Mouse (Mus musculus) ES-CJ7 (cell line): Measurements from ENCODE around the gene Cacfd1.
A peak's percentile ranks its signal among the peaks of the same experiment; 100 is the strongest.

Experiments used
- DNase-seq: peaks from one replicate; pipeline ENCODE4 v3.0.0; 2011; ENCODE audit warnings: low read depth, low spot score

Gene Cacfd1

GRCm38 (mm10) chr2:27009714-27010244 is at the start of gene Cacfd1:
Gene Cacfd1 (plus strand): TSS chr2:27009926.
- DNase-seq, result peak; percentile 89

GRCm38 (mm10) chr2:26960756-26961155 is 49.0 kb upstream of the Cacfd1 start:
- peak; percentile 22 for DNase-seq

DNA sequence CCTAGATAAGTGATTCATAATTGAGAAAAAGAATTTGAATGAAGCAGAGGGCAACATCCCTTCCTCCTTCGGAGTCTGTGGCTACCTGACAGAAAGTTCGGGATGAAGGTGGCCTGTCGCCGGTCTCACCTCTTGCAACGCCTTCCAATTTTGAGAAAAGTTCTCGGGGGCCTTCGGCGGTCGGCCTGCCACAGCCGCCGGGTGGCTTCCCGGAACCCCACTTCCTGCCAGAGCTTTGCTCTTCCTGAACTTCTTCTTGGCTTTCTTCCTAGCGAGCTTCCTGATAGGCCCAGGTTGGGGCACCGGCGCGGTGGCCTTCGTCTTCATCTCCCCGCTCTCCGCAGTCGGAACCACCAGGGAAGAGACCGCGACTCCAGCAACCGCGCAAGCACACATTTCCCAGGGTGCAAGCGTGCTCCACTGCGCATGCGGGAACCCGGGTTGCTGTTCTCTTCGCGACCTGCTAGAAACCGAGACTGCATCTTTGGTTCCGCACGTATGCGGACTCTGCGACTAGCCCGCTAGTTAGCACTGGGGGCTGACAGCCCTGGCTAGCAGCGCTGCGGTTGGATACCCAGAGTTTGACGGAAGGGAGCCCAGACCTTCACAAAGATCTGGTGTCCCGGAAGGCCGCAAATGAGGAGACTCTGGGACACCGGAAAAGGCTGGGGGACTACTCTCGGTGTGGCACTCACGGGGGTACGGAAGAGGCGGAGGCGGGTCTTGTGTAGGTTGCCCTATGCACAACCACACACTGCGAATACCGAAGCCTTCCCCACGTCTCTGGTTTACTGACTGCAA is 45.6 kb upstream of the Cacfd1 start, which contains the start of gene Rexo4:
Gene Rexo4 (minus strand): TSS at position 464 of the 801 bp plus-strand sequence.
- DNase-seq, result peak; percentile 97

- DNase-seq, result peak; percentile 13
Observed at GRCm38 (mm10) chr2:26964724-26965370, 44.9 kb upstream of the Cacfd1 start.

DNA sequence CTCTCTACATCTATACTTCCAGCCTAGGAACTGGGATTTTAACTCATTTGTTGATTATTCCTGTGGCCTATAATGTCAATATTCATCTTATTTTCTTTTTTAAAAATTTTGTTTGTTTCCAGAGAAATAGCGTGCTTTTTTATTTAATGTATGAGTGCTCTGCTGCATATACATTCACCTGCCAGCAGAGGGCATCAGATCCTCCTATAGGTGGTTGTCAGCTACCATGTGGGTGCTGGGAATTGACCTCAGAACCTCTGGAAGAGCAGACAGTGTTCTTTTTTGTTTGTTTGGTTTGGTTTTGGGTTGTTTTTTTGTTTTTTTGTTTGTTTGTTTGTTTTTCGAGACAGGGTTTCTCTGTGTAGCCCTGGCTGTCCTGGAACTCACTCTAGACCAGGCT is 42.5 kb upstream of the Cacfd1 start:
- DNase-seq, result peak; percentile 60

DNA sequence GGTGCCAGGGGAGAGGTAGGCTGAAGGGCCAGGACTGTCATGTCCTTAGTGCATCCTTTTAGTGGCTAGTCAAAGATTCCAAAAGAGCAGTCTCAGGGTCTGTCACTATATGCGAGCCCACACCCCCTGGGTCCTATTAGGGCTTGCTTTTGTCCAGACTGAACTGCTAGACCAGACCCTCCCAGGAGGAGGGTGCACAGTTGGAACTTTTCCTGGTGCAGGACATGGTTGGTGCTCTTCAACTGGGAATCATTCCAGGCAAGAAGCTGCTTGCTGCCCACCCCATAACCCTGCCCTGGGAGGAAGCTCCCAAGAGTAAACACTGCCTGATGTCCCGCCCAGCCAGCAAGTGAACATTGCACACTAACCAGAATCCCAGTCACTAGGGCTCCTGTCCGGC is 36.6 kb upstream of the Cacfd1 start, which contains the start of gene Adamts13:
Gene Adamts13 (plus strand): TSS at position 301 of the 400 bp plus-strand sequence.
- DNase-seq, result no peak

DNA sequence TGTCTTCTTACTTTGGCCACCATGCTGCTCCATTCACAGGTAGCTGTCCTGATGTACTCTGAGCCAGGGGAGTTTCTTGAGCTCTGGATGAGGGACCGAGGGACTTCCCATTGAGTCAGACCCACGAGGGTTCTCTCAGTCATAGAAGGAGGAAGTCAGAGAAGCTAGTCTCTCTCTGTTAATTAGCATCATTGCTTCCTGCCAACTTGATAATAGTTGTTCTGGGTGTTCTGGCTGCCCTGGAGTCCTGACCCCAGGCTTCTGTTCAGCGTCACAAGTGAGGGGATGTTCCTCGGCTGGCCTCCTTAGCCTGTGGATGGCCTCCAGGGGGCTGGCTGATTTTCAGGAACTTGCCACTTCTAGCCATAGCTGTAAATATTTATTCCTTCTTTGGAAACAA is 35.8 kb upstream of the Cacfd1 start:
- no peak for DNase-seq

- no peak for DNase-seq
Observed at GRCm38 (mm10) chr2:26980361-26980760, 29.4 kb upstream of the Cacfd1 start.

DNA sequence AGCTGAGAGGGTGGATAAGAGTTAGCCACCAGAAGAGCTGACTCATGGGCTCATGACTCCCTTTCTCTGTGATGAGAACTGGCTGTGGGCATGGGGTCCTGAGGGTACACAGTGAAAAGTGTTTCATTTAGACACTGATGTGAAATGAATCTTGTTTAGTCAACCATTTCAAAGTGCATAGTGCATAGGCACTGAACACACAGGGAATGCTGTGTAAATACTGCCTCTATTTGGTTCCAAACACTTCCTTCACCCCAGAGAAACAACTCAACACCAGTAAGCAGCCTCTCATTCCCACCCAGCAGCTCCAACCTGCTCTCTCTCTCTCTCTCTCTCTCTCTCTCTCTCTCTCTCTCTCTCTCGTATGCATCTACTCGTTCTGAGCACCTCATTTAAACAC is 25.5 kb upstream of the Cacfd1 start:
- DNase-seq, result no peak

DNA sequence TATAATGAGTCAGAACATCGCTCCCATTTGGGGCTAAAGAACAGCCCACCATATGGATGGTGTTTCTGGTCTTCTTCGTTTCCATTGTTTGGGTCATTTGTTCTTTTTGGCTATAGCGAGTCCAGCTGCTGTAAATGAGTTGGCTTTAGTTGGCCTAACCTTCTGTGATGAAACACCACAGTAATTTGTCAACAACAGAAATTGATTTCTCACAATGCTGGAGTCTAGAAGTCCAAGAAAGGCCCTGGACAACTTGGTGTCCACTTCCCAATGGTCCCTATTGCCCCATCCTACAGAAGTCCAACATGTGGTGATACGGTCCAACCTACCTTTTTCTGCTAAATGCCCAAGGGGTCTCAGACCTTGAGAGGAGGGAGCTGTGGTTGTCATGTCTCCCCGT is 25.1 kb upstream of the Cacfd1 start:
- DNase-seq, result no peak

DNA sequence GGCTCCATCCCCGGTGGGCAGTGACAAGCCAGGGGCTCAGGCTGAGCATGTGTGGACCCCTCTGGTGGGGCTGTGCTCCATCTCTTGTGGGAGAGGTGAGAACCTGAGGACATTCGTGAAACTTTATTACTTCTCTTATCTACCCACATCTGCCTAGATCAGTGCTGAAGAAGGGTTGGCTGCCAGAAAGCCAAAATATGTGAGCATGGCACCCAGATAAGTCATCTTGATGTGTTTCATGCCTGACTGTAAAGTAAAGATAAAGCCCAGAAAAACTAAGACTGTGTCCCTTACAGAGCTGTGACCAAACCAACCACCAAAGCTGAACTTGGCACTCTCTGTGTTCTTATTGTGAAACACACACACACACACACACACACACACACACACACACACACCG is 15.8 kb upstream of the Cacfd1 start:
- DNase-seq, result no peak

DNA sequence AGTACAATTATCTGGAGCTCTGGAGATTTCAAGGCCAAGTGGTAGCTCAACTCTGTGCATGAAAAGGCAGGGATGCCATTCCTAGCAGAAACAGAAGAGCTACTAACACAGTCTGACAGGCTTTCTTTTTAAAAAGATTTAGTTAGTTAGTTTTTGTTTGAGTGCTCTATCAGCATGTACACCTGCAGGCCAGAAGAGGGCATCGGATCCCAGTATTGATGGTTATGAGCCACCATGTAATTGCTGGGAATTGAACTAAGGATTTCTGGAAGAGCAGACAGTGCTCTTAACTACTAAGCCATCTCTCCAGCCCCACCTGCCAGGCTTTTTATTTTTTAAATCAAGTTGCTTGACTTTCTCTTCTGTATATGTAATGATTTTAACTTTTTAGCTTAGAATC is 12.2 kb upstream of the Cacfd1 start:
- DNase-seq, result peak; percentile 44

- DNase-seq, result no peak
Observed at GRCm38 (mm10) chr2:26997993-26998392, 11.7 kb upstream of the Cacfd1 start.

GRCm38 (mm10) chr2:27006255-27006654 is 3.5 kb upstream of the Cacfd1 start:
- DNase-seq, result no peak

GRCm38 (mm10) chr2:27007701-27008100 is 2.0 kb upstream of the Cacfd1 start:
- DNase-seq, result no peak

GRCm38 (mm10) chr2:27017802-27018201 is 8.1 kb downstream of the Cacfd1 start:
- DNase-seq, result peak; percentile 65

- no peak for DNase-seq
Observed at GRCm38 (mm10) chr2:27019530-27019929, 9.8 kb downstream of the Cacfd1 start.

- no peak for DNase-seq
Observed at GRCm38 (mm10) chr2:27021103-27021502, 11.4 kb downstream of the Cacfd1 start.

GRCm38 (mm10) chr2:27022612-27023011 is 12.9 kb downstream of the Cacfd1 start:
- DNase-seq, result no peak

- DNase-seq, result no peak
Observed at GRCm38 (mm10) chr2:27024136-27024535, 14.4 kb downstream of the Cacfd1 start.

- DNase-seq, result no peak
Observed at GRCm38 (mm10) chr2:27025545-27025944, 15.8 kb downstream of the Cacfd1 start.

DNA sequence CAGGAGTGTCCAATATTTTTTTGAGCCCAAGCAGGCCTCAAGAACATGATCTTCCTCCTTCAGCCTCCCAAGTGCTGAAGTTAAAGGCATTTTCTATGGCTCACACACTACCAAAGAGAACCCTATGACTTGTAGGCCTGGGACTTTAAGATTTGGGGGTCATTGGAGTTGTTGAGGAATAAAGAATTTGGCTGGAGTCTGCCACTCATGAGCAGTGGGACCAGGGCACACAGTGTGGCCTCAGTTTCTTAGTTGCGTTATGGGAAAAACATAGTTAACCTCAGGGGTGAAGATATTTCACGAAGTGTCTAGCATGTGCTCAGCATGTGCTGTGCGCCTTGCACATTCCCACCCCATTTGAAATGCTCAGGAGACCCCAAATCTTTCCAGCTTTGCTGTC is 16.6 kb downstream of the Cacfd1 start:
- no peak for DNase-seq
